Mouse (Mus musculus) kidney, embryonic 14.5 days (tissue): ENCODE data around the gene Ubxn4. TPM values are rescaled to one million over a fixed set of nuclear protein-coding genes. Genes with fewer than 3 reads are reported as not detected.
"Not testable (repeated sequence)": the region's sequence is repeated elsewhere in the genome, so short reads cannot be mapped to it uniquely, and the experiment has no call there.

ENCODE experiments used
- ATAC-seq: fragments of 200-750 bp; cut with Nextera tagmentation; 2 replicates; pipeline ENCODE4 v1.8.0; 2017; ENCODE audit warnings: moderate number of reproducible peaks, mild to moderate bottlenecking, moderate TSS enrichment, moderate library complexity; ENCODE audit not compliant: low FRiP score, low TSS enrichment
- H3K27ac ChIP-seq: fragments of 300-500 bp; sonication (generic); 2 replicates; pipeline ENCODE4 v1.5.1; 2014; ENCODE audit warnings: low read depth, mild to moderate bottlenecking, low read length, moderate library complexity, mixed read lengths
- H3K27me3 ChIP-seq: fragments of 300-500 bp; sonication (generic); 2 replicates; pipeline ENCODE4 v1.6.1; 2014; ENCODE audit warnings: mild to moderate bottlenecking, low read length; ENCODE audit not compliant: control insufficient read depth, insufficient read depth
- H3K36me3 ChIP-seq: fragments of 300-500 bp; sonication (generic); 2 replicates; pipeline ENCODE4 v1.6.1; 2014; ENCODE audit warnings: low read length, mixed read lengths; ENCODE audit not compliant: control insufficient read depth, insufficient read depth
- H3K4me1 ChIP-seq: fragments of 300-500 bp; sonication (generic); 2 replicates; pipeline ENCODE4 v1.6.1; 2014; ENCODE audit warnings: low read length, mixed read lengths; ENCODE audit not compliant: control insufficient read depth, insufficient read depth
- H3K4me2 ChIP-seq: fragments of 300-500 bp; sonication (generic); replicated peaks from 2 replicates; pipeline ENCODE4 v1.6.1; 2014; ENCODE audit warnings: low read depth, mild to moderate bottlenecking, low read length
- H3K4me3 ChIP-seq: fragments of 300-500 bp; sonication (generic); 2 replicates; pipeline ENCODE4 v1.5.1; 2014; ENCODE audit warnings: mild to moderate bottlenecking, low read length
- H3K9ac ChIP-seq: fragments of 300-500 bp; sonication (generic); 2 replicates; pipeline ENCODE4 v1.6.1; 2014; ENCODE audit warnings: low read depth, mild to moderate bottlenecking, low read length, moderate library complexity
- H3K9me3 ChIP-seq: fragments of 300-500 bp; sonication (generic); 2 replicates; pipeline ENCODE4 v1.6.1; 2016; ENCODE audit warnings: low read length; ENCODE audit not compliant: control insufficient read depth
- WGBS: fragments of 180-500 bp; shearing (Covaris S2); extraction: QIAGEN DNeasy Blood & Tissue Kit; methylation state at CpG from one replicate; pipeline ENCODE4 v1.1.7; 2014; 5-methylcytosine and 5-hydroxymethylcytosine counted together
- polyA plus RNA-seq: library from polyadenylated mRNA; unstranded; fragments of >200 nt; fragmentation: Nextera tagmentation; extraction: Ambion mirVana; gene quantifications from 2 replicates; pipeline ENCODE4 v1.2.1, GENCODE M21; 2014

The Ubxn4 gene
- polyA plus RNA-seq, 1 experiment from 2014 or later = 60.9 TPM

- H3K9me3 ChIP-seq, H3K4me1 ChIP-seq, H3K27ac ChIP-seq, H3K4me3 ChIP-seq, H3K4me2 ChIP-seq, H3K9ac ChIP-seq, H3K27me3 ChIP-seq, ATAC-seq: not testable (repeated sequence)
- WGBS = 86% methylated on average over 7 of the region's 7 CpGs
- peaks cover 63% of the 10 kb centered on the region for H3K36me3 ChIP-seq
Observed at GRCm38 (mm10) chr1:128267061-128267460, 23.3 kb downstream of the Ubxn4 start.

- H3K4me1 ChIP-seq = no peaks in the 10 kb centered on the region
- no peak overlapping the region for H3K4me2 ChIP-seq
- no peak overlapping the region for H3K27ac ChIP-seq
- H3K9me3 ChIP-seq = no peaks in the 10 kb centered on the region
- ATAC-seq = no peak
- H3K36me3 ChIP-seq = peaks cover 74% of the 10 kb centered on the region
- H3K27me3 ChIP-seq = no peaks in the 10 kb centered on the region
- no peak overlapping the region for H3K4me3 ChIP-seq
- 91% methylated on average over 3 of the region's 3 CpGs for WGBS
- H3K9ac ChIP-seq = no peak overlapping the region
Observed at GRCm38 (mm10) chr1:128270731-128271130, 27.0 kb downstream of the Ubxn4 start.

- no peak overlapping the region for H3K9ac ChIP-seq
- no peaks in the 10 kb centered on the region for H3K4me1 ChIP-seq
- H3K4me3 ChIP-seq = no peak overlapping the region
- no peak overlapping the region for H3K27ac ChIP-seq
- ATAC-seq = no peak
- 85% methylated on average over 1 of the region's 1 CpGs for WGBS
- no peaks in the 10 kb centered on the region for H3K27me3 ChIP-seq
- H3K9me3 ChIP-seq = no peaks in the 10 kb centered on the region
- H3K4me2 ChIP-seq = no peak overlapping the region
- peaks cover 78% of the 10 kb centered on the region for H3K36me3 ChIP-seq
Observed at GRCm38 (mm10) chr1:128275908-128276307, 32.1 kb downstream of the Ubxn4 start.

- ATAC-seq = no peak
- H3K4me2 ChIP-seq = no peak overlapping the region
- 92% methylated on average over 3 of the region's 3 CpGs for WGBS
- no peaks in the 10 kb centered on the region for H3K27me3 ChIP-seq
- H3K9me3 ChIP-seq = peaks cover 8% of the 10 kb centered on the region; the same call in 1 of the 2 replicates
- H3K9ac ChIP-seq = no peak overlapping the region
- no peak overlapping the region for H3K27ac ChIP-seq
- H3K4me3 ChIP-seq = no peak overlapping the region
- no peaks in the 10 kb centered on the region for H3K4me1 ChIP-seq
- peaks cover 66% of the 10 kb centered on the region for H3K36me3 ChIP-seq
Observed at GRCm38 (mm10) chr1:128278563-128278962, 34.8 kb downstream of the Ubxn4 start.

GRCm38 (mm10) chr1:128281753-128282152 is 38.0 kb downstream of the Ubxn4 start:
- no peaks in the 10 kb centered on the region for H3K27me3 ChIP-seq
- no peak for ATAC-seq
- no peaks in the 10 kb centered on the region for H3K4me1 ChIP-seq
- H3K4me3 ChIP-seq = no peak overlapping the region
- H3K4me2 ChIP-seq = no peak overlapping the region
- H3K27ac ChIP-seq = no peak overlapping the region
- peaks cover 8% of the 10 kb centered on the region; the same call in 1 of the 2 replicates for H3K9me3 ChIP-seq
- 96% methylated on average over 3 of the region's 3 CpGs for WGBS
- no peak overlapping the region for H3K9ac ChIP-seq
- H3K36me3 ChIP-seq = peaks cover 35% of the 10 kb centered on the region

- H3K36me3 ChIP-seq = peaks cover 23% of the 10 kb centered on the region
- no peak overlapping the region for H3K4me3 ChIP-seq
- no peaks in the 10 kb centered on the region for H3K27me3 ChIP-seq
- no peak for ATAC-seq
- H3K4me1 ChIP-seq = no peaks in the 10 kb centered on the region
- peaks cover 8% of the 10 kb centered on the region; the same call in 1 of the 2 replicates for H3K9me3 ChIP-seq
- no peak overlapping the region for H3K9ac ChIP-seq
- H3K4me2 ChIP-seq = no peak overlapping the region
- WGBS = 91% methylated on average over 3 of the region's 3 CpGs
- H3K27ac ChIP-seq = no peak overlapping the region
Observed at GRCm38 (mm10) chr1:128282924-128283323, 39.2 kb downstream of the Ubxn4 start.

- 75% methylated on average over 8 of the region's 8 CpGs for WGBS
- ATAC-seq = no peak
- Histone ChIP-seq H3K9ac (no peak overlapping the region), H3K36me3 (peaks cover 10% of the 10 kb centered on the region; the same call in 1 of the 2 replicates), H3K4me3 (no peak overlapping the region), H3K27ac (no peak overlapping the region), H3K27me3 (no peaks in the 10 kb centered on the region), H3K9me3 (peaks cover 8% of the 10 kb centered on the region; the same call in 1 of the 2 replicates), H3K4me2 (no peak overlapping the region), H3K4me1 (no peaks in the 10 kb centered on the region)
Observed at GRCm38 (mm10) chr1:128284157-128284690, 40.5 kb downstream of the Ubxn4 start.

- ATAC-seq = no peak
- 91% methylated on average over 9 of the region's 9 CpGs for WGBS
Observed at GRCm38 (mm10) chr1:128285136-128285535, 41.4 kb downstream of the Ubxn4 start.

GRCm38 (mm10) chr1:128290295-128290694 is 46.5 kb downstream of the Ubxn4 start:
- H3K9me3 ChIP-seq = no peaks in the 10 kb centered on the region
- no peak overlapping the region for H3K4me3 ChIP-seq
- H3K27me3 ChIP-seq = no peaks in the 10 kb centered on the region
- H3K36me3 ChIP-seq = no peaks in the 10 kb centered on the region
- 90% methylated on average over 5 of the region's 5 CpGs for WGBS
- ATAC-seq = no peak
- no peaks in the 10 kb centered on the region for H3K4me1 ChIP-seq
- H3K4me2 ChIP-seq = no peak overlapping the region
- H3K27ac ChIP-seq = no peak overlapping the region
- no peak overlapping the region for H3K9ac ChIP-seq

More at GRCm38 (mm10) chr1:128285136-128285535, 41.4 kb downstream of the Ubxn4 start:
- Histone ChIP-seq H3K4me3 (no peak overlapping the region), H3K27me3 (no peaks in the 10 kb centered on the region), H3K4me2 (no peak overlapping the region), H3K4me1 (no peaks in the 10 kb centered on the region), H3K27ac (no peak overlapping the region), H3K36me3 (peaks cover 2% of the 10 kb centered on the region; the same call in 1 of the 2 replicates), H3K9me3 (peaks cover 8% of the 10 kb centered on the region; the same call in 1 of the 2 replicates), H3K9ac (no peak overlapping the region)
